Mouse (Mus musculus) hindbrain, embryonic 16.5 days (tissue): ENCODE data around the gene Atg7. TPM values are rescaled to one million over a fixed set of nuclear protein-coding genes. Genes with fewer than 3 reads are reported as not detected.
"Not testable (repeated sequence)": the region's sequence is repeated elsewhere in the genome, so short reads cannot be mapped to it uniquely, and the experiment has no call there.

Source experiments
- ATAC-seq: fragments of 200-750 bp; cut with Nextera tagmentation; 2 replicates; pipeline ENCODE4 v1.8.0; 2017; ENCODE audit warnings: moderate TSS enrichment, moderate library complexity
- H3K27ac ChIP-seq: fragments of 300-500 bp; sonication (generic); 2 replicates; pipeline ENCODE4 v1.5.1; 2014; ENCODE audit warnings: low read depth, mild to moderate bottlenecking, control low read depth, low read length, moderate library complexity
- H3K27me3 ChIP-seq: fragments of 300-500 bp; sonication (generic); replicated peaks from 2 replicates; pipeline ENCODE4 v1.6.1; 2014; ENCODE audit warnings: low read length; ENCODE audit not compliant: control insufficient read depth, insufficient read depth
- H3K36me3 ChIP-seq: fragments of 300-500 bp; sonication (generic); 2 replicates; pipeline ENCODE4 v1.6.1; 2014; ENCODE audit warnings: mild to moderate bottlenecking, low read length, moderate library complexity, mixed read lengths; ENCODE audit not compliant: control insufficient read depth, insufficient read depth
- H3K4me1 ChIP-seq: fragments of 300-500 bp; sonication (generic); 2 replicates; pipeline ENCODE4 v1.6.1; 2014; ENCODE audit warnings: low read depth, low read length; ENCODE audit not compliant: control insufficient read depth, insufficient read depth
- H3K4me2 ChIP-seq: fragments of 300-500 bp; sonication (generic); 2 replicates; pipeline ENCODE4 v1.6.1; 2014; ENCODE audit warnings: mild to moderate bottlenecking, low read length, control low read depth, moderate library complexity
- H3K4me3 ChIP-seq: fragments of 300-500 bp; sonication (generic); 2 replicates; pipeline ENCODE4 v1.5.1; 2014; ENCODE audit warnings: mild to moderate bottlenecking, low read length, control low read depth, moderate library complexity
- H3K9ac ChIP-seq: fragments of 300-500 bp; sonication (generic); 2 replicates; pipeline ENCODE4 v1.6.1; 2014; ENCODE audit warnings: low read depth, mild to moderate bottlenecking, control low read depth, low read length, moderate library complexity
- H3K9me3 ChIP-seq: fragments of 300-500 bp; sonication (generic); 2 replicates; pipeline ENCODE4 v1.6.1; 2014; ENCODE audit warnings: mild to moderate bottlenecking, low read length, moderate library complexity; ENCODE audit not compliant: control insufficient read depth
- WGBS: fragments of 180-500 bp; shearing (Covaris S2); extraction: QIAGEN DNeasy Blood & Tissue Kit; methylation state at CpG from one replicate; pipeline ENCODE4 v1.1.7; 2014; 5-methylcytosine and 5-hydroxymethylcytosine counted together
- polyA plus RNA-seq: library from polyadenylated mRNA; unstranded; fragments of >200 nt; fragmentation: Nextera tagmentation; extraction: Ambion mirVana; gene quantifications from 2 replicates; pipeline ENCODE4 v1.2.1, GENCODE M21; 2015

Gene Atg7
- polyA plus RNA-seq, 1 experiment from 2014 or later = 18.0 TPM

DNA sequence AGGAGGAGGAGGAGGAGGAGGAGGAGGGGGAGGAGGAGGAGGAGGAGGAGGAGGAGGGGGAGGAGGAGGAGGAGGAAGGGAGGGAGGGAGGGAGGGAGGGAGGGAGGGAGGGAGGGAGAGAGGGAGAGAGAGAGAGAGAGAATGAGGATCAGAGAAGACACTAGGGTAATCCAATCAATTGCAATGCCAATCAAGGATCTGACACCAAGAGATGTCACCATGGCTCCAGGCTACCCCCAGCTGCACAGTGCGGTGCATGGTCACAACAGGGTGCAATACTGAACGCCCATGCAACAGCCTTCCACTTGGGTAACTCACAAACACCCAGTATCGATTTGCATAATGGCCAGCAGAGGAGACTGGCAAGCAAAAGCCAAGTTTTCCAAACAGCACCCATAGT lies 247.1 kb downstream of the Atg7 start:
- not testable (repeated sequence) for H3K9me3 ChIP-seq, H3K9ac ChIP-seq, H3K4me2 ChIP-seq, H3K27ac ChIP-seq, H3K36me3 ChIP-seq, H3K4me3 ChIP-seq, H3K27me3 ChIP-seq, ATAC-seq
- H3K4me1 ChIP-seq = peaks cover 45% of the 10 kb centered on the region
- WGBS = 41% methylated on average over 3 of the region's 3 CpGs

DNA sequence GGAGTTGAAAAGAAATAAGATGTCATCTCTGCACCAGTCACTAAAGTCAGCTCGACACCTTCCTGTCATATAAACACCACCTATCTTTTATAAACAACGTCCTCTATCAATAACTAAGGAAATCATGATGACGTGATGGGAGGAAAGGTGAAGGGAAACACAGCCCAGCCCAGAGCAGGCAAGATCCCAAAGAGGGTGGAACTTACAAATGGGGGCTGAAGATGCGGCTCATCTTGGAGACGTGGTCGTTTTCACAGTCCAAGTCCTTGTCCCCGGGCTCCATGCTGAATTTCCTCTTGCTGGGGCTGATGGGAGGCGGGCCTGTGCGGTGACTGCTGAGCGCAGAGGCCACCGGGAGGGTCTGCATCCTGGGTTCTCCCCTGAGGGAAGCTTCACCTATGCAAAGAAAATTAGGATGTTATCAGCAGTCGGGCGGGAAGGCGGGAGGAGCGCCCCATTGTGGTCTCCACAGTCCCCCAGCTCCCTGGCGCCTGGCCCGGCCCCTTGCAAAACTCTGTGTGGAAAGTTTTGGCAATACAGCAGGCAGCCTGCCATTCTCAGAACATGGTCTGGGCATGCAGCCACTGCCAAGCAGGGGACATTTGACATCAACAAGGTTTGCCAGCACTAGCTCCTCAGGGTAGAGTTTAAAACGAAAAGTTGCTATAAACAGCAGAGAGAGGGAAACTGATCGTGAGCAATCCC lies 247.7 kb downstream of the Atg7 start:
- no peaks in the 10 kb centered on the region for H3K36me3 ChIP-seq
- peak overlapping the region; percentile 7; the same call in 1 of the 2 replicates for H3K4me3 ChIP-seq
- peak overlapping the region; percentile 73 for H3K27ac ChIP-seq
- no peaks in the 10 kb centered on the region for H3K27me3 ChIP-seq
- WGBS = 35% methylated on average over 19 of the region's 19 CpGs
- peak overlapping the region; percentile 42; the same call in 1 of the 2 replicates for H3K4me2 ChIP-seq
- H3K9ac ChIP-seq = 0 out of 2 replicates have a peak overlapping the region, but pooled peaks have one; percentile 26
- no peaks in the 10 kb centered on the region for H3K9me3 ChIP-seq
- peaks cover 45% of the 10 kb centered on the region for H3K4me1 ChIP-seq
- ATAC-seq = peak; percentile 61

DNA sequence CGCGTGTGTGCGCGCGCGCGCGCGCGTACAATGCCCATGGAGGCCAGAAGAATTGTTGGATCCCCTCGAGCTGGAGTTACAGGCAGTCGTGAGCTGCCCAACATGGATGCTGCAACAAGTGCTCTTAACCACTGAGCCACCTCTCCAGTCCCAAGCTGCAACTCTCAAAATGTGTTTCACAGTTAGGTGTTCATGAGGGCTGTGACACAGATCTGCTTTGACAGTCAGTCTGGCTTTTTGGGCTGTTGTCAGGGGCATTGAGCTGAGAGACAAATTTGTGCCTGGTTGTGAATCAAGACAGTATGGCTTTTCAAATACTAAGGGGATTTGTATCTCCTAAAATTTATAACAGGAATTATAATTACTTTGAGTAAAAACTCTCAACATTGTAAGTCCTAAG lies 248.4 kb downstream of the Atg7 start:
- no peak overlapping the region for H3K4me3 ChIP-seq
- ATAC-seq = no peak
- WGBS = 63% methylated on average over 12 of the region's 12 CpGs
- no peak overlapping the region for H3K9ac ChIP-seq
- no peaks in the 10 kb centered on the region for H3K36me3 ChIP-seq
- H3K27me3 ChIP-seq = no peaks in the 10 kb centered on the region
- peaks cover 45% of the 10 kb centered on the region for H3K4me1 ChIP-seq
- no peak overlapping the region; the same call in 1 of the 2 replicates for H3K4me2 ChIP-seq
- peak overlapping the region; percentile 73 for H3K27ac ChIP-seq
- H3K9me3 ChIP-seq = no peaks in the 10 kb centered on the region

DNA sequence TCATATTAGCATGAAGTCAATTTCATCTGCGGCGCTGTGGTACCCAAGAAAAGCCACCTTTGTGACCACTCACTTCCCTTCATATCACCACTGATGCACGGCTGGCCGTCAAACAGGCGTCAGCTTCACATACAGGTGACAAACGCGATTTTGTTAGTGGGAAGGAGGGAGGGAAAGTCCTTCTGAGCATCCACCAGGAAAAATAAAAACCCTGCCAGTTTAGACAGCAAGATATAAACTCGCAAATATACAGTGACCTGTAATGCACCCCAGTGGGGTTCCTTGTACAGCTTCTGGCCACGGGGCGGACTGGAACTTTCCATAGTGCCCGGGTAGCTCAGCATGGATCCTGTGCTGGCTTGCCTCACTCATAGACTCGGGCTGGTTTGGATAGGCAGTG lies 248.9 kb downstream of the Atg7 start:
- Histone ChIP-seq H3K4me1 (peaks cover 45% of the 10 kb centered on the region), H3K4me3 (no peak overlapping the region), H3K27me3 (no peaks in the 10 kb centered on the region), H3K27ac (peak overlapping the region; percentile 82), H3K4me2 (peak overlapping the region; percentile 42), H3K36me3 (no peaks in the 10 kb centered on the region), H3K9ac (peak overlapping the region; percentile 28; the same call in 1 of the 2 replicates), H3K9me3 (no peaks in the 10 kb centered on the region)
- 42% methylated on average over 12 of the region's 12 CpGs for WGBS
- no peak for ATAC-seq

DNA sequence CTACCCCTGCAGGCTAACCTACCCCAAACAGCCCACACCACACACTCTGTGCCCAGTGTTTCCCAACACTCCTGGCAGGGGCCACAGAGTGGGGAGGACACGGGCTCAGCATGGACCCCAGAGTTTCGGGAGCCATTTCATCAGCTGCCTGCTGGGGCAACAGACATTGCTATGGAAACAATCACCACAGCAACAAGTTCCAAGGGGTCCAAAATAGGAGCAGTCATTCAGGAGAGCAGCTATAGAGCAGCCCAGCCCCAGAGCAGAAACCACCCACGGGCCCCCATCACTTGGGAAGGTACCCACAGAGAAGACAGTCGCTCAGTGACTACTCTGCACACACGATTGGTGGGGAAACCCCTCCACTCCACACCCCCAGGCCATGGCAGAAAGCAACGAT lies 249.5 kb downstream of the Atg7 start:
- peak overlapping the region; percentile 42 for H3K4me2 ChIP-seq
- WGBS = 7% methylated on average over 6 of the region's 6 CpGs
- peak overlapping the region; percentile 82 for H3K27ac ChIP-seq
- no peaks in the 10 kb centered on the region for H3K27me3 ChIP-seq
- no peak overlapping the region for H3K4me3 ChIP-seq
- H3K36me3 ChIP-seq = no peaks in the 10 kb centered on the region
- ATAC-seq = peak; percentile 76
- H3K9ac ChIP-seq = peak overlapping the region; percentile 28; the same call in 1 of the 2 replicates
- H3K9me3 ChIP-seq = no peaks in the 10 kb centered on the region
- peaks cover 45% of the 10 kb centered on the region for H3K4me1 ChIP-seq

DNA sequence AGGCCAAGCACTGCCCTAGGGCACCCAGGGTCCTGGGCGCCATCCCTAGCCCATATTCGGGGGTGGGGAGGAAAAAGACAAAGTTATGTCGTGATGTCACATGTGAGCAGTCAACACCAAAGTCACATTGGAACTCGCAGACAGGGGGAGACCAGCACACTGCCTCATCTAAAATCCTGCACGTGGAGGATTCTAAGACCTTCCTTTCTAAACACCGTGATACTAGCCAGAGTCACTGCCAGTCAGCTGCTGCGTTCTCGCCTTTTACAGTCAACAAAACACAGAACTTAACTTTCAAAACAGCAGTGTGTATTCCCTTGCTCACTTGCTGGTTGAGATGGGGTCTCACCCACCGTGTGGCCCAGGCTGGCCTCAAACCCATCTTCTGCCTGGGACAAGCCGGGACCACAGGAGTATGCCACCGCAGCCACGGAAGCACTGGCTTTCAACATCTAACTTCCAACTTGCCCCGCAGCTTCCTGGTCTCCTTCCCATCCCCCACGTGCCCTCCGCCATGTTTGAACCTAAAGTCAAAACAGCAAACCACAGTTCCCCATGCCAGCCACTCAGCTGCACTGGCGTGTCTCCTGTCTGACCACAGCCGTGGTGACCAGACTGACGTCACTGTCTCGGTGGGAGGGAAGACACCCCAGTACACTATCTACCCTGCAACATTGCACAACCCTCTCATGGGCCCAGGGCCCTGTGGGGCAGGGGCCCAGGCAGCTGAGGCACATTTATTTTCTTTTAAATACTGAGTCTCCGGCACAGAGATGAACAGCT lies 250.7 kb downstream of the Atg7 start:
- Histone ChIP-seq H3K36me3 (no peaks in the 10 kb centered on the region), H3K4me1 (peaks cover 41% of the 10 kb centered on the region), H3K4me2 (no peak overlapping the region), H3K27ac (peak overlapping the region; percentile 10; the same call in 1 of the 2 replicates), H3K27me3 (no peaks in the 10 kb centered on the region), H3K9ac (no peak overlapping the region), H3K9me3 (no peaks in the 10 kb centered on the region), H3K4me3 (no peak overlapping the region)
- ATAC-seq = no peak
- 63% methylated on average over 20 of the region's 20 CpGs for WGBS

DNA sequence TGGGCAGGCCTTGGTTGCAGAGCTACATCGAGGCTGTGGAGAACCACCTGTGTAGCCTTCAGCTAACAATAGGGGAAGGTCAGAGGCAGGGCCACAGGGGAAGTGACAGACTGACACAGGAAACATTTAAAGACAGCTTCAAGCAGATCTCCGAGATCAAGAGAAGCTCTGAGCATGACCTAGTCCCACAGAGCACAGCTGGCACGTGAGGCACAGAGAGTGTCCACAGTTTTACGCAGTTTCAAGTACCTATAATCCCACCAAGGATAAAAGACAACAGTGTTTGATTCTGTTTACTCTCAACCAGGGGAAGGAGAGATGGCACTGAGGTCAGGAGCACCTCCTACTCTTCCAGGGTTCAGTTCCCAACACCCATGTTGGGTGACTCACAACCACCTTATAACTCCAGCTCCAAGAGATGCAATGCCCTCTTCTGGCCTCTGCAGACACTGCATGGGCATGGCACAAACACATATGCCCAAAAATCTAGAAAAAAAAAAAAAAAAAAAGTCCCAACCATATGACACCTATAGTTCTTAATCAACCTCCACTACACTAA lies 251.7 kb downstream of the Atg7 start:
- Histone ChIP-seq H3K9ac (no peak overlapping the region), H3K4me3 (no peak overlapping the region), H3K27ac (no peak overlapping the region), H3K9me3 (no peaks in the 10 kb centered on the region), H3K36me3 (no peaks in the 10 kb centered on the region), H3K4me1 (peaks cover 41% of the 10 kb centered on the region), H3K27me3 (no peaks in the 10 kb centered on the region), H3K4me2 (no peak overlapping the region)
- WGBS = 72% methylated on average over 4 of the region's 4 CpGs
- ATAC-seq = no peak

DNA sequence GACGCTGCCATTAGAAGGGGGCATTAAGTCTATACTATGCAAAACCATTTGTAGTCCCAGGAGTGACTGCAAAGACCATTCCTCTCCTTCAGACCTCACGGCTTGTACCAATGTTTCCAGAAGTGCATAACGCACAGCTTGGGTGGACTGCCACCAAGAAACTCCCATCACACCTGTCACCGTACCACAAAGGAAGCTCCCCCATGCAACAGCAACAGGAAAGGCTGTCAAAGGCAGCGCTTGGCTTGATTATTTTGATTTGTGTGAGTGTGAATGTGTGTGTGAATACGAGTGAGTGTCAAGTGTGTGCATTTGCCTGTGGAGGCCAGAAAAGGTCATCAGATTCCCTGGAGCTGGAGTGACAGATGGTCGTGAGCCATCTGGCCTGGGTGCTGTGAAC lies 252.3 kb downstream of the Atg7 start:
- Histone ChIP-seq H3K9me3 (no peaks in the 10 kb centered on the region), H3K9ac (no peak overlapping the region), H3K4me1 (peaks cover 46% of the 10 kb centered on the region), H3K4me2 (no peak overlapping the region), H3K36me3 (no peaks in the 10 kb centered on the region), H3K4me3 (no peak overlapping the region), H3K27ac (no peak overlapping the region), H3K27me3 (no peaks in the 10 kb centered on the region)
- 89% methylated on average over 7 of the region's 7 CpGs for WGBS
- ATAC-seq = no peak

DNA sequence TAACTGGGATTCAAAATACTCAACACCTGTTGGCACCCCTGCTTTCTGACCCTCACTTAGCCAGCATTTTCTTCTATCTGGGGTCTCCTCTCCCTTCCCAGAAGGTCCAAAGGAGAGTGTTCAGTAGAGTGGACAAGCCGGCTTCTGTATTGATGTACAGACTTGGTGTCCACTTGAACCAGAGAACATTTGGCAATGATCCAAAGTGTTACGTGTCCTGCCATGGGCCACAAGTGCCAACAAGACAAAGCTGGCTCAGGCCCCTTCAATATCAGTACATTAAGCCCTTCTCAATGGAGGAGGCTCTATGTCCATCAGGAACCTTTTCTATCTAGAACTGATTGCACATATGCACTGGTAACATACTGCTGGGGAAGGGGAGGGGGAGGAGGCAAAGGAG lies 253.4 kb downstream of the Atg7 start:
- 63% methylated on average over 2 of the region's 2 CpGs for WGBS
- H3K4me1 ChIP-seq = peaks cover 44% of the 10 kb centered on the region

More for the DNA sequence above, 253.4 kb downstream of the Atg7 start:
- H3K27ac ChIP-seq = no peak overlapping the region
- H3K9ac ChIP-seq = no peak overlapping the region
- no peaks in the 10 kb centered on the region for H3K27me3 ChIP-seq
- no peak overlapping the region for H3K4me3 ChIP-seq
- H3K36me3 ChIP-seq = no peaks in the 10 kb centered on the region
- no peak for ATAC-seq
- no peak overlapping the region for H3K4me2 ChIP-seq
- H3K9me3 ChIP-seq = no peaks in the 10 kb centered on the region
